Mouse (Mus musculus): ENCODE data around the gene Ptch1.

Ptch1 gene

GRCm38 (mm10) chr13:63512411-63512810, 61.0 kb downstream of the Ptch1 start:
- in situ Hi-C loops (cut with MboI; ENCODE audit: unreplicated experiment in 2 of 2) = no loop called here

DNA sequence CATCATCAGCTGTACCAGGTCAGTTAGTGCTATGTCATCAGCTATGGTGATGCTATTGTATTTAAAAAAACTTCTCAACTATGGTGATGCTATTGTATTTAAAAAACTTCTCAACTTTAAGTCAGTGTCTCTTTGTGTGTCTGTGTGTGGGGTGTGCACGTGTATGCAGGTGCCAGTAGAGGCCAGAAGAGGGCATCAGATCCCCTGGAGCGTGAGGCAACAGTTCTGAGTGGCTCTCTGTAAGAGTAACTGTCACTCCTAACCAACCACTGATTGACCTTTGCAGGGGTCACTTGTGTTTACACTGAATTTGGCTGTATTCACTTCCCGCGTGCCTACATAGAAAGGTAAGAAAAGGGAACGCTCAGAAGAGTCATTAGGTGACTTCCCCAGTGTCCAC, 65.6 kb downstream of the Ptch1 start:
- in situ Hi-C loops (cut with MboI; ENCODE audit: unreplicated experiment in 2 of 2) = no loop called here

- in situ Hi-C loops (cut with MboI; ENCODE audit: unreplicated experiment in 2 of 2) = no loop called here
Measured at GRCm38 (mm10) chr13:63507001-63507556, 66.3 kb downstream of the Ptch1 start.

- in situ Hi-C loops (cut with MboI; ENCODE audit: unreplicated experiment in 2 of 2) = no loop called here
Measured at GRCm38 (mm10) chr13:63506364-63506763, 67.0 kb downstream of the Ptch1 start.

DNA sequence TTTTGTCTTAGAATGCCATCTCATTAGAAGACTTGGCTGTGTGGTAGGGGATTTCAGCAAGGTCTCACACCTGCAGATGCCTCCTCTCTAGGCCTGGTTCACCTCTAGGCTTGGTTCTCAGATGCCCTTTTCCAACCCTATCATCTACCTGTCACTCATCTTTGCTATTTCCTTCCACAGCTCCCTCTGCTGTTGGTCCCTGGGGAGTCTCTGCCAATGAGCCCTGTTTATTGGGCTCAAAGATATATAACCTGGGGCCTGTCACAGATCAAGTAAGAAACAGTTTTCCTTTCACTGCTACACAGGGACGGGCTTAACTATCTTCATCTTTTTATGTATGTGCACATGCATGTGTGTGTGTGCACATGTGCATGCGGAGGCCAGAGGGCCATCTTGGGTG, 71.0 kb downstream of the Ptch1 start:
- in situ Hi-C loops (cut with MboI; ENCODE audit: unreplicated experiment in 2 of 2) = no loop called here

DNA sequence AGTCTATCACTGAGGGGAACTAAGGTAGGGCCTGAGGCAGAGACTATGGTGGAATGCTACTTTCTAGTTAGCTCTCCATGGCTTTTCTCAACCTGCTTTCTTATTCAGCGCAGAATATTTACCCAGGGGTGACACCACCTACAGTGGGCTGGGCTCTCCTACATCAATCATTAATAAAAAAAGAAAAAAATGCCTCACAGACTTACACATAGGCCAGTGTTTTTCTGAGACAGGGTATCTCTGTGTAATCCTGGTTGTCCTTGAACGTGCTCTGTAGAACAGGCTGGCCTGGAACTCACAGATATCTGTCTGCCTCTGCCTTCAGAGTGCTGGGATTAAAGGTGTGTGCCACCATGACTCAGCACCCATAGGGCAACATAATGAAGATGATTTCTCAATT, 73.9 kb downstream of the Ptch1 start:
- in situ Hi-C loops (cut with MboI; ENCODE audit: unreplicated experiment in 2 of 2) = loop anchor here in 1 of 2 experiments (5.0 kb wide), 1 partner anchor 52 kb away; no protein-coding TSS in a partner anchor

- in situ Hi-C loops (cut with MboI; ENCODE audit: unreplicated experiment in 2 of 2) = loop anchor here in 1 of 2 experiments (5.0 kb wide), 1 partner anchor 50 kb away; no protein-coding TSS in a partner anchor
Measured at GRCm38 (mm10) chr13:63496646-63497582, 76.5 kb downstream of the Ptch1 start, which contains the start of gene Fancc. TSS of gene Fancc (minus strand) at chr13:63497278.

GRCm38 (mm10) chr13:63487707-63488042, 85.7 kb downstream of the Ptch1 start:
- in situ Hi-C loops (cut with MboI; ENCODE audit: unreplicated experiment in 2 of 2) = no loop called here

- in situ Hi-C loops (cut with MboI; ENCODE audit: unreplicated experiment in 2 of 2) = no loop called here
Measured at GRCm38 (mm10) chr13:63486791-63487706, 86.3 kb downstream of the Ptch1 start.

- in situ Hi-C loops (cut with MboI; ENCODE audit: unreplicated experiment in 2 of 2) = no loop called here
Measured at GRCm38 (mm10) chr13:63475356-63475755, 98.0 kb downstream of the Ptch1 start.
